Mouse (Mus musculus) MEL (cell line): ENCODE data around the gene Cdc42bpb. TPM values are rescaled to one million over a fixed set of nuclear protein-coding genes. Genes with fewer than 3 reads are reported as not detected.

ENCODE experiments used
- DNase-seq: peaks from one replicate; pipeline ENCODE4 v3.0.0; 2011; ENCODE audit warnings: low read depth, low spot score
- H3K27ac ChIP-seq: 2 replicates; pipeline ENCODE4 v1.5.1; 2012; ENCODE audit warnings: low read depth, mild to moderate bottlenecking, control low read depth, low read length, moderate library complexity; ENCODE audit not compliant: control insufficient read depth
- H3K27me3 ChIP-seq, 2 experiments: fragments of 150-350 bp in 1 of 2; sonication (generic) in 1 of 2; 2 replicates each; pipeline ENCODE4 v1.6.1; 2012; ENCODE audit warnings: low read length in 2 of 2, mild to moderate bottlenecking in 2 of 2, improper control_type of control experiment in 1 of 2, moderate library complexity in 1 of 2; ENCODE audit not compliant: insufficient read depth in 2 of 2, control insufficient read depth in 1 of 2
- H3K36me3 ChIP-seq, 2 experiments: 2 replicates each; pipeline ENCODE4 v1.6.1; 2012 to 2014; ENCODE audit warnings: low read length in 2 of 2, improper control_type of control experiment in 1 of 2, inconsistent platforms in 1 of 2, mild to moderate bottlenecking in 1 of 2; ENCODE audit not compliant: insufficient read depth in 2 of 2, control insufficient read depth in 1 of 2
- H3K4me1 ChIP-seq, 2 experiments: fragments of 150-350 bp in 1 of 2; sonication (generic) in 1 of 2; 2 replicates each; pipeline ENCODE4 v1.6.1; 2012; ENCODE audit warnings: low read length in 2 of 2, improper control_type of control experiment in 1 of 2, mild to moderate bottlenecking in 1 of 2; ENCODE audit not compliant: insufficient read depth in 2 of 2, control insufficient read depth in 1 of 2
- H3K4me3 ChIP-seq, 2 experiments: fragments of 150-350 bp in 1 of 2; sonication (generic) in 1 of 2; 2 replicates each; pipeline ENCODE4 v1.5.1; 2012; ENCODE audit warnings: low read depth in 2 of 2, low read length in 2 of 2, mild to moderate bottlenecking in 2 of 2, moderate library complexity in 2 of 2, control low read depth in 1 of 2, improper control_type of control experiment in 1 of 2; ENCODE audit not compliant: control insufficient read depth in 1 of 2, insufficient read depth in 1 of 2
- H3K79me2 ChIP-seq: 2 replicates; pipeline ENCODE4 v1.6.1; 2012; ENCODE audit warnings: mild to moderate bottlenecking, low read length, moderate library complexity; ENCODE audit not compliant: control insufficient read depth, poor library complexity, insufficient read depth
- H3K9ac ChIP-seq: 2 replicates; pipeline ENCODE4 v1.6.1; 2012; ENCODE audit warnings: low read depth, mild to moderate bottlenecking, control low read depth, low read length, moderate library complexity; ENCODE audit not compliant: control insufficient read depth, poor library complexity, severe bottlenecking
- H3K9me3 ChIP-seq: fragments of 150-350 bp; sonication (generic); replicated peaks from 2 replicates; pipeline ENCODE4 v1.6.1; 2012; ENCODE audit warnings: mild to moderate bottlenecking, low read length, improper control_type of control experiment, moderate library complexity; ENCODE audit not compliant: insufficient read depth
- BHLHE40 ChIP-seq: IDR thresholded peaks from 2 replicates; pipeline ENCODE4 v1.6.1; 2012; ENCODE audit warnings: low read depth, mild to moderate bottlenecking, inconsistent platforms, low read length, improper control_type of control experiment, borderline replicate concordance
- CHD2 ChIP-seq: IDR thresholded peaks from 2 replicates; pipeline ENCODE4 v1.6.1; 2011; ENCODE audit warnings: low read length, improper control_type of control experiment
- E2F4 ChIP-seq: IDR thresholded peaks from 2 replicates; pipeline ENCODE4 v1.6.1; 2011; ENCODE audit warnings: low read depth, low read length, improper control_type of control experiment, borderline replicate concordance
- ELF1 ChIP-seq: IDR thresholded peaks from 2 replicates; pipeline ENCODE4 v1.6.1; 2014; ENCODE audit warnings: low read depth, mild to moderate bottlenecking, inconsistent platforms, low read length, improper control_type of control experiment, moderate library complexity
- EP300 ChIP-seq, 2 experiments: IDR thresholded peaks; 2 replicates each; pipeline ENCODE4 v1.6.1; 2011; ENCODE audit warnings: improper control_type of control experiment in 2 of 2, low read length in 2 of 2, low read depth in 1 of 2, mild to moderate bottlenecking in 1 of 2
- GABPA ChIP-seq: IDR thresholded peaks from 2 replicates; pipeline ENCODE4 v1.6.1; 2012; ENCODE audit warnings: low read depth, mild to moderate bottlenecking, inconsistent platforms, low read length, improper control_type of control experiment, moderate library complexity
- HCFC1 ChIP-seq: IDR thresholded peaks from 2 replicates; pipeline ENCODE4 v1.6.1; 2012; ENCODE audit warnings: low read depth, mild to moderate bottlenecking, inconsistent platforms, low read length, improper control_type of control experiment, moderate library complexity
- KAT2A ChIP-seq: conservative IDR thresholded peaks from 2 replicates; pipeline ENCODE4 v1.6.1; 2012; ENCODE audit warnings: low read depth, low read length, improper control_type of control experiment, inconsistent platforms
- MAX ChIP-seq: IDR thresholded peaks from 2 replicates; pipeline ENCODE4 v1.6.1; 2011; ENCODE audit warnings: low read length, improper control_type of control experiment
- MEF2A ChIP-seq: IDR thresholded peaks from 2 replicates; pipeline ENCODE4 v1.6.1; 2014; ENCODE audit warnings: low read depth, mild to moderate bottlenecking, inconsistent platforms, low read length, improper control_type of control experiment; ENCODE audit not compliant: poor library complexity, insufficient replicate concordance, severe bottlenecking; ENCODE audit errors: extremely low read depth
- MXI1 ChIP-seq: IDR thresholded peaks from 2 replicates; pipeline ENCODE4 v1.6.1; 2011; ENCODE audit warnings: mild to moderate bottlenecking, low read depth, low read length, improper control_type of control experiment
- NELFE ChIP-seq: IDR thresholded peaks from 2 replicates; pipeline ENCODE4 v1.6.1; 2011; ENCODE audit warnings: low read depth, low read length, improper control_type of control experiment
- SIN3A ChIP-seq: IDR thresholded peaks from 2 replicates; pipeline ENCODE4 v1.6.1; 2012; ENCODE audit warnings: low read length, improper control_type of control experiment, inconsistent platforms
- SMC3 ChIP-seq: IDR thresholded peaks from 2 replicates; pipeline ENCODE4 v1.6.1; 2011; ENCODE audit warnings: low read depth, low read length, improper control_type of control experiment
- TBP ChIP-seq: IDR thresholded peaks from 2 replicates; pipeline ENCODE4 v1.8.0; 2011; ENCODE audit warnings: low read depth, low read length, improper control_type of control experiment
- TCF12 ChIP-seq: IDR thresholded peaks from 2 replicates; pipeline ENCODE4 v1.6.1; 2014; ENCODE audit warnings: low read depth, mild to moderate bottlenecking, inconsistent platforms, low read length, improper control_type of control experiment, moderate library complexity
- ZC3H11A ChIP-seq: IDR thresholded peaks from 2 replicates; pipeline ENCODE4 v1.6.1; 2012; ENCODE audit warnings: low read depth, mild to moderate bottlenecking, inconsistent platforms, low read length, improper control_type of control experiment
- ZKSCAN1 ChIP-seq: IDR thresholded peaks from 2 replicates; pipeline ENCODE4 v1.6.1; 2012; ENCODE audit warnings: low read depth, mild to moderate bottlenecking, inconsistent platforms, low read length, improper control_type of control experiment, moderate library complexity
- ZMIZ1 ChIP-seq: IDR thresholded peaks from 2 replicates; pipeline ENCODE4 v1.6.1; 2012; ENCODE audit warnings: low read depth, mild to moderate bottlenecking, inconsistent platforms, low read length, improper control_type of control experiment, moderate library complexity
- polyA plus RNA-seq, 2 experiments: library from polyadenylated mRNA; stranded (reverse) in 1 of 2; unstranded in 1 of 2; fragments of >175 nt in 1 of 2; fragments of >200 nt in 1 of 2; gene quantifications; 2 replicates each; pipeline versions ENCODE4 v1.2.1 to v1.2.4; 2012; ENCODE audit warnings: low replicate concordance in 2 of 2, low read depth in 1 of 2; ENCODE audit not compliant: insufficient read length in 2 of 2, insufficient read depth in 1 of 2, missing spikeins in 1 of 2
- total RNA-seq: library from RNA; depleted of rRNA; stranded (reverse); fragments of 300-350 nt; gene quantifications from 2 replicates; pipeline ENCODE4 v1.2.3, GENCODE M21; 2012

Gene Cdc42bpb
- total and polyA plus RNA-seq, 3 experiments, result not detected

GRCm38 (mm10) chr12:111306821-111307220, 70.7 kb downstream of the Cdc42bpb start:
- no peak for TF ChIP-seq ZC3H11A
- TF ChIP-seq SMC3, result no peak
- no peak for TF ChIP-seq GABPA
- TF ChIP-seq E2F4, result no peak
- no peak for TF ChIP-seq MXI1
- TF ChIP-seq MEF2A, result no peak
- no peak for TF ChIP-seq HCFC1
- no peak for TF ChIP-seq TBP
- TF ChIP-seq KAT2A, result no peak
- TF ChIP-seq BHLHE40, result no peak
- TF ChIP-seq TCF12, result no peak
- TF ChIP-seq ELF1, result no peak
- no peak for TF ChIP-seq SIN3A
- no peak for TF ChIP-seq EP300 (IDR thresholded peaks at IDR 0.05; ENCODE audit: low read depth in 1 of 2, low read length in 2 of 2)
- TF ChIP-seq MAX, result no peak
- no peak for TF ChIP-seq ZMIZ1
- no peak for TF ChIP-seq ZKSCAN1
- TF ChIP-seq NELFE, result no peak
- TF ChIP-seq CHD2, result no peak
- no peaks in the 10 kb centered on the region for H3K9me3 ChIP-seq
- H3K27ac ChIP-seq, result no peak overlapping the region
- DNase-seq, result no peak
- peaks cover 0 to 2% of the 10 kb centered on the region in 2 experiments; a peak in 3 of 4 replicates for H3K27me3 ChIP-seq
- no peaks in the 10 kb centered on the region for H3K79me2 ChIP-seq
- no peak overlapping the region for H3K9ac ChIP-seq
- H3K36me3 ChIP-seq, result no peaks in the 10 kb centered on the region
- H3K4me3 ChIP-seq, result no peak overlapping the region
- no peaks in the 10 kb centered on the region for H3K4me1 ChIP-seq

- no peaks in the 10 kb centered on the region for H3K36me3 ChIP-seq
- no peaks in the 10 kb centered on the region for H3K4me1 ChIP-seq
- TF ChIP-seq ZKSCAN1, result no peak
- no peaks in the 10 kb centered on the region for H3K79me2 ChIP-seq
- H3K9ac ChIP-seq, result no peak overlapping the region
- no peaks in the 10 kb centered on the region for H3K9me3 ChIP-seq
- no peak overlapping the region for H3K4me3 ChIP-seq
- DNase-seq, result no peak
- no peaks in the 10 kb centered on the region; a peak in 1 of 4 replicates for H3K27me3 ChIP-seq
- H3K27ac ChIP-seq, result no peak overlapping the region
Observed at GRCm38 (mm10) chr12:111303702-111304337, 73.7 kb downstream of the Cdc42bpb start.
